Mouse (Mus musculus) brain, embryonic 14.5 days (tissue): ENCODE measurements around the gene Fam13a.

Source experiments
- CTCF ChIP-seq: fragments of 200-500 bp; IDR thresholded peaks from 2 replicates; pipeline ENCODE4 v1.5.1; 2012; ENCODE audit warnings: inconsistent platforms, mild to moderate bottlenecking, moderate library complexity, borderline replicate concordance; ENCODE audit not compliant: insufficient read depth, insufficient read length; ENCODE audit errors: extremely low read depth
- POLR2A ChIP-seq: fragments of 200-500 bp; IDR thresholded peaks from 2 replicates; pipeline ENCODE4 v1.6.1; 2012; ENCODE audit warnings: mild to moderate bottlenecking, inconsistent platforms, borderline replicate concordance; ENCODE audit not compliant: poor library complexity, insufficient read depth, insufficient read length, severe bottlenecking; ENCODE audit errors: extremely low read depth

DNA sequence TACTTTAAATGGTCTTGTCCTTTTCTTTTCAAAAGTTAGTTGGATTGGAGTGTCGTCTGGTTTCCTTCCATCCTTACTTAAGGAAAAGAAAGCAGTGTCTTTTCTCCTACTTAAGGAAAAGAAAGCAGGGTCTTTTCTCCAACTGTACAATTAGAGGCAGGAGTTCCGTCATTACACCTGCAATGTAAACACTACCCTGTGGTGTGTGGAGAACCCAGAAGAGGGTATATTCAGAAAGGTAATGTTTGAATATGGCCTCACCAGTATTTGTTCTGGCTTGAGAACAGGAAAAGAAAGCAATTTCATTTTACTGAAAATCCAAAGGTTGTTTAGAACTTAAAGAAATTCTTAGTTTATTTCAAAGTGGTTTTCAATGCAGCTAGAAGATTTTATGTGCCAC is 9.6 kb downstream of the Fam13a start:
- no peak for TF ChIP-seq CTCF
- no peak for TF ChIP-seq POLR2A
